Mouse (Mus musculus): Measurements from ENCODE around the gene Lrmda.

DNA sequence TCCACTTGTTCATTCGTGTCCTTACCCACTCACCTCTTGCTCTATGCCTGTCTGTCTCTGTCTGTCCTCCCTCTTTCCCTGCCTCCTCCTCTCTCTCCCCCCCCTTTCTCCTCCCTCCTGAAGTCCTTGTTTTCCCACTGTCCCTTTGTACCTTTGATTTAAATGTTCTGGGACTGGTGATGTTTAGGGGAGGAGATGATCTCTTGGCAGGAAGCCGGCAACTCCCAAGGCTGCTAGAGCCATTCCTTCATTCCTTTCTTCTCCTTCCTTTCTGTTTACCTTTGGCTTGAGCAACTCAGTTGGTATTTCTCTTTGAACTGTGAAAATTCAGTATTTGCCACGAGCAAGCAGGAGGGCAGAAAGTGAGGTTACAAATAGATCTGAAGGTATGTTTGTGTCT lies 141.9 kb downstream of the Lrmda start:
- TF ChIP-seq CTCF (IDR thresholded peaks at IDR 0.05; ENCODE audit: low read depth) (no peak), EP300 (IDR thresholded peaks at IDR 0.05; ENCODE audit: low read depth) (no peak)

Data from heart, postnatal 0 days (tissue).